Mouse (Mus musculus) cerebellum, adult 9-11 months (tissue): Measurements from ENCODE around the gene B230118H07Rik.

ENCODE experiments used
- DNase-seq: peaks from one replicate; pipeline ENCODE4 v3.0.0; 2022

B230118H07Rik gene

GRCm38 (mm10) chr2:101649114-101649671 lies at the start of gene B230118H07Rik, which contains the start of gene Rag1:
Gene B230118H07Rik (minus strand): TSS chr2:101649532.
Gene Rag1 (minus strand): TSS chr2:101649501.
- DNase-seq: peak; percentile 91

GRCm38 (mm10) chr2:101695584-101695983 lies 46.3 kb upstream of the B230118H07Rik start:
- DNase-seq: no peak

GRCm38 (mm10) chr2:101693577-101694215 lies 44.4 kb upstream of the B230118H07Rik start:
- DNase-seq: no peak

GRCm38 (mm10) chr2:101693043-101693442 lies 43.7 kb upstream of the B230118H07Rik start:
- no peak for DNase-seq

- DNase-seq: no peak
Observed at GRCm38 (mm10) chr2:101690252-101690827, 41.0 kb upstream of the B230118H07Rik start.

GRCm38 (mm10) chr2:101688011-101688410 lies 38.7 kb upstream of the B230118H07Rik start:
- DNase-seq: no peak

GRCm38 (mm10) chr2:101684421-101684820 lies 35.1 kb upstream of the B230118H07Rik start:
- peak; percentile 31 for DNase-seq

- no peak for DNase-seq
Observed at GRCm38 (mm10) chr2:101679164-101679784, 29.9 kb upstream of the B230118H07Rik start.

GRCm38 (mm10) chr2:101678236-101679021 lies 29.1 kb upstream of the B230118H07Rik start, which contains the start of gene Traf6:
Gene Traf6 (plus strand): TSS chr2:101678429.
- DNase-seq: peak; percentile 78

- DNase-seq: no peak
Observed at GRCm38 (mm10) chr2:101673547-101673946, 24.2 kb upstream of the B230118H07Rik start.

- no peak for DNase-seq
Observed at GRCm38 (mm10) chr2:101668751-101669150, 19.4 kb upstream of the B230118H07Rik start.

GRCm38 (mm10) chr2:101665703-101666092 lies 16.4 kb upstream of the B230118H07Rik start:
- DNase-seq: no peak

- peak; percentile 75 for DNase-seq
Observed at GRCm38 (mm10) chr2:101665058-101665702, 15.8 kb upstream of the B230118H07Rik start.

- no peak for DNase-seq
Observed at GRCm38 (mm10) chr2:101660536-101660935, 11.2 kb upstream of the B230118H07Rik start.

- DNase-seq: peak; percentile 77
Observed at GRCm38 (mm10) chr2:101652921-101653597, 3.7 kb upstream of the B230118H07Rik start.

- no peak for DNase-seq
Observed at GRCm38 (mm10) chr2:101652204-101652920, 3.0 kb upstream of the B230118H07Rik start.

GRCm38 (mm10) chr2:101650446-101650845 lies 1.1 kb upstream of the B230118H07Rik start:
- DNase-seq: no peak

- DNase-seq: peak; percentile 45
Observed at GRCm38 (mm10) chr2:101648361-101648760, 971 bp downstream of the B230118H07Rik start.

- no peak for DNase-seq
Observed at GRCm38 (mm10) chr2:101645841-101646240, 3.5 kb downstream of the B230118H07Rik start.

- DNase-seq: no peak
Observed at GRCm38 (mm10) chr2:101639840-101640350, 9.4 kb downstream of the B230118H07Rik start.
